Mouse (Mus musculus) Patski (cell line): ENCODE results near the gene Tmem184b. TPM values are rescaled to one million over a fixed set of nuclear protein-coding genes. Genes with fewer than 3 reads are reported as not detected.
A peak's percentile ranks its signal among the peaks of the same experiment; 100 is the strongest.

Experiments
- ATAC-seq: fragments of 100-300 bp; one replicate; pipeline ENCODE4 v1.8.0; 2021
- CTCF ChIA-PET: fragments of 350-600 bp; sonication (Branson Sonifier 250); formaldehyde crosslinking; loops from one replicate; lab custom pipeline; 2022; ENCODE audit warnings: inconsistent platforms; lab: Charles Lee
- POLR2A ChIA-PET: fragments of 350-600 bp; sonication (Branson Sonifier 250); formaldehyde crosslinking; loops from one replicate; lab custom pipeline; 2022; ENCODE audit warnings: antibody characterized with exemption, inconsistent platforms; lab: Charles Lee
- DNase-seq: peaks from one replicate; pipeline ENCODE4 v3.0.0-alpha.2; 2011; ENCODE audit warnings: low read depth, low spot score
- H3K27me3 ChIP-seq: fragments of 371-371 bp; one replicate; pipeline ENCODE4 v1.5.1; 2021
- CTCF ChIP-seq: fragments of 100-300 bp; IDR thresholded peaks from one replicate; pipeline ENCODE4 v1.5.1; 2021
- in situ Hi-C: fragments of 300-500 bp; cut with MboI; formaldehyde crosslinking; loops from 3 replicates; pipeline ENCODE4 v1.11.1; 2018; ENCODE audit warnings: low pct_unique_long_range_greater_than_20kb, mixed read lengths
- polyA plus RNA-seq: library from polyadenylated mRNA; unstranded; gene quantifications from one replicate; pipeline ENCODE4 v1.2.3, GENCODE M21; 2021

Gene Tmem184b
- polyA plus RNA-seq, 1 experiment from 2014 or later = 129 TPM

DNA sequence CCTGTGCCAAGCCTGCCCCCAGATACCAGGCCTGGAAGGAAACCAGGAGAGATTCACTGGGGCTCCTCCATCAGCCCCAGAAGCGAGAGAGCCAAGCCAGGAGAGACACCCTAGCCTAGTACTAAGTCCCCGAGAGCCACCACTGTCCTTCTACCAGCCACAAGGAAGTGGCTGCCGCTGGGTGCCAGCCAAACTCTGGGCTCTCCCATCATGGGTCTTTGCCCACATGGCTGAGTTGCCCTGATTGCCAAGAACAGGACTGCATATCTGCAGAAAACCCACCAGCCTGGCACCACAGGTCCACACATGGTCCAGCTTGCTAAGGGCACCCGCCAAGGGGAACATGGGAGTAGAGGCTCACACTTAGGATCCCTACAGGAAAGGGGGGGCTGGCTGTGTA lies 36.9 kb upstream of the Tmem184b start:
- DNase-seq = no peak
- POLR2A ChIA-PET = interaction anchor here (1.1 kb wide), 1 partner anchor 82 kb away, joined by 3 read pairs; no protein-coding TSS in a partner anchor
- CTCF ChIA-PET = no interaction called here
- in situ Hi-C loops = no loop called here
- no peak for ATAC-seq
- no peak for TF ChIP-seq CTCF
- no peaks in the 10 kb centered on the region for H3K27me3 ChIP-seq

DNA sequence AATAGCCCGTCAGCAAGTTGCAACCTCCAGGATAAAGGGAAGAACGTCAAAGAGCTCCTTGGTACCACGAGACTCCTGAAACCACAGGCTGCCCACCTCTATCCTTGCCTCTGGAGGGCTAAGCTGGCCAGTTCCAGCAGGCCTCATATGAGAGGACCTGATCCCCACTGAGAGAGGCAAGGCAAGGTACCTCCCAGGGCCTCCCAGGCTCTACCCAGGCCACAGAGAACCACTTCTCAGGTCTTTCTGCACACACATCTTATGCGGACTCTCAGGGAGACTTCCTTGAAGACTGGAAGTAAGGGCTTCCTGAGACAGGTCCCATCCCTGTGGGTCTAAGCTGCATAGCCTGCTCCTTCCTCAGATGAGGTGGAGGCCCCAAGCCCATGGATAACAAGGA lies 36.0 kb upstream of the Tmem184b start:
- ATAC-seq = no peak
- in situ Hi-C loops = no loop called here
- no peak for DNase-seq
- ChIA-PET CTCF (no interaction called here), POLR2A (interaction anchor here (1.1 kb wide), 1 partner anchor 82 kb away, joined by 3 read pairs; no protein-coding TSS in a partner anchor)
- no peaks in the 10 kb centered on the region for H3K27me3 ChIP-seq
- TF ChIP-seq CTCF = no peak

DNA sequence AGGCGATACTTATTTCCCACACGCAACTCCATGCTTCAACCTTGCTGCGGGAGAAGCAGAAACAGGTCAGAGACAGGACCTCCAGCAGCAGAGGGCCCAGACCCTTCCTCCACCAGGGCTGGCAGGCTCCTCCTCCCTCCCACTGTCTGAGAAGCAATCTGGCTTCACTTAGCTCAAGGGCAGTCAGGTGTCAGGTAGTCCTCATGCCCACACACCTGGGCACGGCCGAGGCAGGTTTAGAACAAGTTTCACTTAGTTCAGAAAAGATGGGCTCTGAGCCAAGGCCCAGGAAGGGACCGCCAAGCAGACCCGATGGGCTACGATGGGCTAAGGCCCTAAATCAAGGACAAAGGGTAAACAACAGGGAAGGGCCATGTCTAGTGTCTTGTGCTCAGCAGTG lies 35.4 kb upstream of the Tmem184b start:
- POLR2A ChIA-PET = no interaction called here
- CTCF ChIA-PET = no interaction called here
- TF ChIP-seq CTCF = no peak
- ATAC-seq (no peak), DNase-seq (no peak)
- no peaks in the 10 kb centered on the region for H3K27me3 ChIP-seq
- in situ Hi-C loops = no loop called here

DNA sequence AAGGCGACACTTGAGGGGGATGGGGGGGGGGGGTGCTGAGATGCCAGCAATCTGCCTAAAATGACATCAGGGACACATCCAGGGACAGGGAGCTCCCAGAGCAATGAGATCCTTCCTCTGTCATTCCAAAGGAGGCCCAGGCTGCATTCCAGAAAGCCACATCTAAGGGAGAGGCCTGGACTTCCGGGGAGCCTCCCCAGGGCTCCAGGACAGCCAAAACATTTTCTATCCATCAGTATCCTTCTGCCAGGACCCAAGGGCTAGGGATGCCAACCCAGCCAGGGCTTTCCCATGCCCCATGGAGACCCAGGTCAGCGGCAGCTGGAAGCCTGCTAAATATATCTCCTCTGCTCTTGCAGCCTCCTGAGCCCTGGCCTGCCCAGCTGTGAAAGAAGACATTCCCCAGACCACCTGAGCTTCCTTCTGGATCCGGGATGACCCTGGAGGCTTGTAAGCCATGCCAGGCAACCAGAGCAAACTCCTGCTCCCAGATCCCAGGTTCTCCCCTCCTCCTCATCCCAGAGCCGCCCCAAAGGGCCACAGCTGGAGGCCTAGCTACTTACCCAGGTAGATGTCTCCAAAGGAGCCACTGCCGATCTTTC lies 34.9 kb upstream of the Tmem184b start:
- ChIA-PET POLR2A (interaction anchor here (0.6 to 1.2 kb wide), 4 partner anchors 37 to 737 kb away, joined by 3 to 15 read pairs (median 4); no protein-coding TSS in a partner anchor), CTCF (interaction anchor here (1.5 kb wide), 1 partner anchor 195 kb away, joined by 4 read pairs; no protein-coding TSS in a partner anchor)
- in situ Hi-C loops = no loop called here
- H3K27me3 ChIP-seq = no peaks in the 10 kb centered on the region
- DNase-seq (no peak), ATAC-seq (no peak)
- no peak for TF ChIP-seq CTCF

DNA sequence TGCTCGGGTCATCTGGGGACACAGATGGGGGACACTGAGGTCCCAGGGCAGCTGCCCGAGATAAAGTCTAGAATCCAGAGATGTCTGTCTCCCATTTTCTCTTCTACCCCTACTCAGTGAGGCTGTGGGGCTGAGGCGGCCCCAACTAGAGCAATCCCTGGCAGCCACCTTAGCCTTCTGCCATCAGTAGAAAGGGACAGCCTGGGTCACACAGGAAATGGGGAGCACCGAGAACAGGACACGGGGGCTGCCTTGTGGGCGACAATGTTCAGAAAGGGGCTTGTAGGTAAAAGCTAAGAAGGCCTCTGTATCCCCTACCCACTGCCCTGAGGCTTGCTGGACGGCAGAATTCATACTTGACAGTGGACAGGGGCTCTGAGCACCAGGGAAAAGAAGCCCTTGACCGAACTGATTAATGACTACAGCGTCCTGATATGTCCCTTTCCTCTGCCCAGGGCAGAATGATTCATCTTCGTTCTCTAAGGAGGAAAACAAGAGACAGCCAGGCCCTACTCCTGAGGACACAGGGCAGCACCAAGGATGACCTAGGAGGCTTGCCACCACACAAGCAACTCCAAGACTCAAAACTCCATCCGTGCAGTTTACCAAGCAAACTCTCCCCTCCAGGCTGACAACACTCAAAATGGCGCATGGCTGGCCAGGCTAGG lies 34.3 kb upstream of the Tmem184b start:
- TF ChIP-seq CTCF = no peak
- no peak for DNase-seq
- H3K27me3 ChIP-seq = no peaks in the 10 kb centered on the region
- CTCF ChIA-PET = interaction anchor here (1.5 kb wide), 1 partner anchor 194 kb away, joined by 4 read pairs; no protein-coding TSS in a partner anchor
- ATAC-seq = no peak
- POLR2A ChIA-PET = interaction anchor here (0.6 to 1.2 kb wide), 5 partner anchors 12 to 737 kb away, joined by 3 to 15 read pairs (median 3); no protein-coding TSS in a partner anchor
- in situ Hi-C loops = no loop called here

GRCm38 (mm10) chr15:79436481-79436921 lies 33.1 kb upstream of the Tmem184b start:
- in situ Hi-C loops = no loop called here
- no peak for TF ChIP-seq CTCF
- no peaks in the 10 kb centered on the region for H3K27me3 ChIP-seq
- no peak for ATAC-seq
- CTCF ChIA-PET = interaction anchor here (1.3 to 1.4 kb wide), 2 partner anchors 8 to 45 kb away, joined by 3 to 4 read pairs; no protein-coding TSS in a partner anchor
- no peak for DNase-seq
- POLR2A ChIA-PET = interaction anchor here (0.6 to 0.8 kb wide), 2 partner anchors 28 to 202 kb away, joined by 3 to 4 read pairs; no protein-coding TSS in a partner anchor

GRCm38 (mm10) chr15:79435191-79435671 lies 31.9 kb upstream of the Tmem184b start:
- in situ Hi-C loops = no loop called here
- POLR2A ChIA-PET = interaction anchor here (0.9 kb wide), 1 partner anchor 48 kb away, joined by 3 read pairs; no protein-coding TSS in a partner anchor
- peak; percentile 64 for DNase-seq

DNA sequence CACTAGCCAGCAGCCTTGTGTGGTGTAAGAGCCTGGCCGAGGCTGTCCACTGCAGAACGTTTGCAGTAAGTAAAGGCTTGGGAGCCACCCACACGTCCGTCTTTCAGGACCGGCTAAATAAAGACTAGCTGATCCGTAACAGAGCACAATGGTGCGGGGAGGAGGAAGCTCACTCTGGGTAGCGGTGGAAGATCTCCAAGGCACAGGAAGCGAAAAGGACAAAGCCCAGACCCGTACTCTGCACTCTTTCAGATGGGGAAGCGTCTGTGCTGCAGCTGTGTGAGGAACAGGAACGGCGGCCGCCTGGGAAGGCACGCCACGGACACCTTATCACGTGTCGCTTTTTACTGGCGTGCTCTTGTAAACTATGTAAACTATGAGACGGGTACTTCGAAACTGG lies 29.5 kb upstream of the Tmem184b start:
- no peak for DNase-seq
- ChIA-PET POLR2A (interaction anchor here (0.6 kb wide), 1 partner anchor 12 kb away, joined by 4 read pairs; no protein-coding TSS in a partner anchor), CTCF (interaction anchor here (1.3 to 1.4 kb wide), 3 partner anchors 10 to 75 kb away, joined by 3 to 4 read pairs (median 3); no protein-coding TSS in a partner anchor)
- in situ Hi-C loops = no loop called here
- no peak for TF ChIP-seq CTCF
- no peaks in the 10 kb centered on the region for H3K27me3 ChIP-seq
- ATAC-seq = no peak

More at GRCm38 (mm10) chr15:79435191-79435671, 31.9 kb upstream of the Tmem184b start:
- peak; percentile 41 for ATAC-seq
- CTCF ChIA-PET = interaction anchor here (1.1 kb wide), 1 partner anchor 32 kb away, joined by 3 read pairs; no protein-coding TSS in a partner anchor
- no peaks in the 10 kb centered on the region for H3K27me3 ChIP-seq
- no peak for TF ChIP-seq CTCF

GRCm38 (mm10) chr15:79432328-79432727 lies 29.0 kb upstream of the Tmem184b start:
- POLR2A ChIA-PET = no interaction called here
- DNase-seq = no peak
- CTCF ChIA-PET = interaction anchor here (1.1 to 1.4 kb wide), 4 partner anchors 9 to 74 kb away, joined by 3 to 4 read pairs (median 3); no protein-coding TSS in a partner anchor
- H3K27me3 ChIP-seq = no peaks in the 10 kb centered on the region
- no peak for TF ChIP-seq CTCF
- ATAC-seq = no peak
- in situ Hi-C loops = no loop called here

GRCm38 (mm10) chr15:79431925-79432324 lies 28.6 kb upstream of the Tmem184b start:
- ChIA-PET POLR2A (no interaction called here), CTCF (interaction anchor here (1.1 to 1.3 kb wide), 3 partner anchors 20 to 74 kb away, joined by 3 read pairs; no protein-coding TSS in a partner anchor)
- in situ Hi-C loops = no loop called here
- DNase-seq = no peak
- H3K27me3 ChIP-seq = no peaks in the 10 kb centered on the region
- ATAC-seq = no peak
- no peak for TF ChIP-seq CTCF
